Mouse (Mus musculus) embryo, embryonic 9.5 days (tissue): Measurements from ENCODE around the gene Nectin3.
"Not testable (repeated sequence)": the region's sequence is repeated elsewhere in the genome, so short reads cannot be mapped to it uniquely, and the experiment has no call there.

Source experiments
- DNase-seq: peaks from one replicate; pipeline ENCODE4 v3.0.0-alpha.2; 2017; ENCODE audit errors: extremely low spot score

Gene Nectin3

DNA sequence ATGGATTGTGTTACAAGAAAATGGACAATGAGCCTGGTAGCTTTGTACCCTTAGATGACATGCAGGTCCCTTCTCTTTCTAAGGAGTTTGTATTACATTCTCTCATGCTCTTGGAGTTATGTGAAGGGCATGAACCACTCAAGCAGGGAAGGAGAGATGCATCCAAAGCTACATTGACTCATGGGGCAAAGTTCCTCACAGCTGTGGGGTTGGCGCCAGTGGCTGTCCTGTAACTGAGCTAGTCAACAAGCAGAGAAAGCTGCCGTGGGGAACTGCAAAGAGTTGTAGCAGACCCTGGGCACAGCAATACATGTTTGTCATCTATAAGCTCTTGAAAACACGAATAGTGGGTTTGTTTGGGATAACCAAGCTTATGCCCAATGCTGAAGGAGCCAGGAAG lies 82.1 kb downstream of the Nectin3 start:
- DNase-seq = no peak

- DNase-seq = no peak
These were observed 87.6 kb downstream of the Nectin3 start for GRCm38 (mm10) chr16:46410739-46411057.

DNA sequence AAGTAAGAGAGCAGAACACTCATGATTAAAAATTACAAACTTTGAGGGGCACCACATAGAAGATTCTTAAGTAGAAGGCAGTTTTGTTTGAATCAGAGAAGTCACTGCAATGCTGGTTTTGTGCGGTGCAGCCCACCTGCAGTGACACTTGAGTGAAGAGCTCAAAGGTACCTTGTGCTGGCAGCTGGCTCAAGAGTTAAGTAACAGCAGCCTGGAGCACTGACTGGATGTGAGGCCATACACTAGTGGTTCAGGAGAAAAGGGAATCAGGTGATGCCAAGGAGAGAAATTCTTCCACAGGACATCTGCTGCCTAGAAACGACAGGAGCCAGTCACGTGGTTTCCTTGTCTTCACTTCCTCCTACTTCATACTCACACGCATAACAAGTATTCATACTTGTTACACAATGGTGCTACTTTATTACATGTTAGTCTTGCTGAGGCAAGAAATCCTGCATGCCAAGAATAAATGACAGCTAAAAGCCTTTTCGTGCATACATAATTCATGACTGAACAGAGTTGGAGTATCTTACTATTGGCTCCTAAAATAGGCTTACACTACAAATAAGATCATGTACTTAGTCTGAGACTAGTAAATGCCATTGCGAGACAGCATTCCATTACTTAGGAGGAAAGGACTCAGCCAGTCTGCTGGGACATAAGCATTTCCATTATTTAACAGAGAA lies 88.1 kb downstream of the Nectin3 start:
- DNase-seq = no peak

GRCm38 (mm10) chr16:46407997-46408396 lies 90.3 kb downstream of the Nectin3 start:
- DNase-seq = no peak

DNA sequence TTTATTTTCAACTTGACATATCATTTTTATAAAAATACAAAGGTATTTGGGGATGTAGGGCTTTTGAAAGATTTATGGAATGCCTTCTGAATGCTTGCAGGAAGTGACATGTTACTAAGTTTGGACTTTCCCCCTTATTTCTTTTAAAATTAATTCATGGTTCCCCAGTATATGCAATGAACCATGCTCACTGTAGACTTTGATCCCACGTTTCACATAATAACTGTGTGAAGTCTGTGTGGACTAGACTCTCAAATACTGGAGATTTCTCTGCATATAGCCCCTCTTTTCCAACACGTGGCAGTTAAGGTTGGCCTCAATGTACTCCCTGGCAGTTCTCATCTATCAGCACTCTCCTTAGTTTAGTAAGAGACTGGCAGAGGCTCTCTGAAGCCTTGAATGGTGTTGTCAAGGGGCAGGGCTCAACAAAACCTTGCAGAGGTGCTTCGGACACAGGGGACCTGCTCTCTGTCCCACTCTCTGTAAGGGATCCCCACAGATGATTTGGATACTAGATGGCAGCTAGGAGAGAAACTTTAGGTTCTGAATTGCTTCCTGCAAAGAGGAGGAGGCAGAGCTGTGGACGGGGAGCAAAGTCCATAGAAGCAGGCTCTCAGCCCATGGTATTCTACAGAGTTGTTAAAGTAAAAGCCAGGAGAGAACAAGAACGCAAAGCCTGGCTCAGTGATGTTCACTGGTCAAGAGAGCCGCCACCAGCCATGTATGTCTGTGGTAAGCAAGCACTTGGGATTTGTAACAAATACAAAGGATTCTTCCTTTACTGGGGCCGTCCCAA lies 91.3 kb downstream of the Nectin3 start:
- DNase-seq = no peak

DNA sequence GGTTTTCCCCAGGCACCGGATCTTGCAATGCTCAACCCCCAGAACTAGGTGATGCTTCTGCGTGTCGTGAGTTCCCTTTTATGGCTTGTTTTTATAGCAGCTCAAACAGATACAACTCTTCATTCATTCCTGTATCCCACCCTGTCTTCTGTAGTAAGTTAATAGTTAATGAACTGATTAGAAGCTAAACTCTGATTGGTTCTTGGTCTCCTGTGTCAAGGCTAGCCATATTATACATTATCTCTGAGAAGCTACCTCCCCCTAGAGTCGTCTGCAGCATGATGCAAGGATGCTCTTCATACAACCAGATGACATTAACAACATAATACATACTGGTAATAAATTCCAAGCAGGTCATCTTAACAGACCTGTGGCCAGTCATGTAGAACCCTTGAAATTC lies 100.4 kb downstream of the Nectin3 start:
- DNase-seq = no peak

DNA sequence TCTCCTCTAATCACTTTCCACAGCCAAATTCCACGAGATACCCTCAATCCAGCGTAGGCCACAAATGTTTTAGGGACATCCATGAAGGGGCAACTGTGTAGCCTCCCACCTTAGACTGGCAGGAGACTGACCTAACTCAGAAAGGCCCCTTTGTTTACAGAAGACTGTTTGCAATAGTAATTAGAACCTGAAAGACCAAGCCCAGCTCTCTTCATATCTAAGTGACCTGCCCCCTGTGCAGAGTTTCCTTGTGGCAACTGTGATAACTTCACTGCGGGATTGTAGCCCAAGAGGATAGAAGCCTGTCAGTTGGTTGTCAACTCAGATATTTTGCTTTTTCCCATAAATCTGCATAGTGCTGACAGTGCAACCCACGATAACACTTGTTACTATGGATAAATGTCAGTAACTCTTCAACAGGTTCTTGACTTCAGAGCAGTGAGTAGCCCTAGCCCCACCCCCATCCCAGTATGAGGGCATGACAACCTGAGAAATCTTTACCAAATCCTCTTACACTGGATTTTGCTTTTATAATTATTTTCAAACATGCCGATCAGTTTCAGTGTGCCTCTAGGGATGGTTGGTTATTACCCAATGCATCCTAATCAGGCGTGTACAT lies 108.8 kb downstream of the Nectin3 start:
- DNase-seq = peak; percentile 7

DNA sequence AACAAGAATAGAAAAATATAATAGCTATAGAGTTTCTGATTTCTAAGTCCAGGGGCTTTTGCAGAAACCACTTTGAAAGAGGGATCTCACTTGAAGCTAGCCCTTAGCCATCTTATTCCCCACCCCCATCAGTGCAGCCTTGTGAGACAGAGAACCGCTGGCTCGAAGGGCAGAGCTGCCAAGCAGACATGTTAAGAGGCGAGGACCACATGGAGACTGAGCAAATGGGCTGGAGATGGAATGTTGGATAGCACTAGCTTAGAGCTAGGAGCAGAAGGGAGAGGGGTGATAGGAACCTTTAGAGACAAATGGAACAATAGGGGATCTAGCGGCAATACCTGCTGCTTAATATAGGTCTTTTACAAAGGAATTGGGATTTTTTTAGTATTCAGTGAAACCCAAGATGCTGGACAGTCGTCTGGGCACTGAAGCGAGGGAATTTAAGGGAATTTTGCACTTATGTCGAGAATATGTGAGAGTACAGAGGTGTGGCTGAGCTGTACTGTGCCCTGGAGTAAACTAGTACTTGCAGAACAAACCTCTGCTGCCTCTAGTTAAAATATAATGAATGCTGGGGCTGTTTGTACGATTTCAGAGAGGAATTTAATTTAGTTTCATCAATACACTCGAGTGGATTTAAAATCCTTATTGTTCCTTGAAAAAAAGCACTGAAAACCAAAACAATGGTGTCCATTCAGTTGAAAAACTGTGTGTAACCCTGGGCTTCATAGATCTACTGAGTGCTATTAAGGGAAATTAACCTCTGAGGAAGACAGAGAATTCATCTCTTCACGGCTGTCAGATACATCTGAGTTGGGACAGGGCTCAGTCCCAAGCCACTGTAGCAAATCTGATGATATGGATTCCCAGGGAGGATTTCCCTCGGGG lies 109.6 kb downstream of the Nectin3 start:
- DNase-seq = peak; percentile 9

GRCm38 (mm10) chr16:46384279-46384678 lies 114.0 kb downstream of the Nectin3 start:
- DNase-seq = no peak

GRCm38 (mm10) chr16:46383344-46383743 lies 115.0 kb downstream of the Nectin3 start:
- DNase-seq = no peak

DNA sequence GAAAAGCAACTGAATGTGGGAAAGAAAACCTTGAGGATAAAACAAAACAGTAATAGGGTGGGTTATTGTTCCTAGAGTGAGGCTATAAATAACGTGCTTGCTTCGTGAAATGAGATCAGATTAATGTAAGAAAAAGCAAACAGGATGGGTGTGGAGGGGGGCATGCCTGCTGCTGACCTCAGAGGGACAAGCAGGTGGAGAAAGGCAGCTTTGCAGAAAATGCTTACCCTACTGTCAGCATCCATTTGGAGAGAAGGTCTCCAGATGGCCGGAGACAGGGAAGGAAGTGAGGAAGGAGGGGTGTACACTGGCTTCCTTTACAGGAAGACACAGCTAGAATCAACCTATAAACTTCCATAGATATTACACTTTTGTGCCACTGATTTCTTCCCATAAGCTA lies 121.8 kb downstream of the Nectin3 start:
- no peak for DNase-seq

DNA sequence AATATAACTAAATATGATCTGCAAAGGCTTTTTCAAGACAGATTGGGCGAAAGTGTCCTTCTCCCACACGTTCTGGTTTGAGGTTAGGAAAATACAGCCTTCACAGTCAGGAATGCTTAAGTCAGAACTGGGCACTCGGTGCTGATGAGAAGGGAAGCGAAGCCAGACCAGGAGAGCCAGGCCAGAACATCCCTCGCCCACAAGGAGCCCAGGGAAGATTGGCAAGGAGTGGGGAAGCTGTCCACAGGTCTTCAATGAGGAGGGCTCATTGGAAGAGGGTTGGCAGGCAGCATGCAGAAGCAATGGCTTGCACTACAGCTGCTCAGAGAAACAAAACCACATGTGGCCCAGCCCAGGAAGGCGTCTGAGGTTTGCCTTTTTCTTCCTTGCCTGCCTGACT lies 136.3 kb downstream of the Nectin3 start:
- DNase-seq = no peak

DNA sequence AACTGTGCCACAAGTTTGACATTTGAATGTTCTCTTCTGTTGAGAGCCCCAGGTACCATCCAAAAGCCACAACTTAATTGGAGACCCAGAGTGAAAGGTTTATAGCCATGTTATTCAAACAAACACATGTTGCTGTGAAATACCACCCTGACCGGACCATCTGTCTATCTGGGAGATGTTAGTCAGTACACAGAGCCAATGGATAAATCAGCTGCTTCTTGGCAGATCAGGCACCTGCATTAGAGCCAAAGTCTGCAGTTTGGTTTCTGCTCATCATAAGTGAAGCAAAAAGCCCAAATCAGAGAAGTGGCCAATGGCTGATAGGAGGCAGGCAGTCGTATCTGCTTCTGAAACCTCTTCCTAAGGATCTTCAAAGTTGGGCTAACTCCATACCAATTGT lies 140.7 kb downstream of the Nectin3 start:
- DNase-seq = not testable (repeated sequence)

DNA sequence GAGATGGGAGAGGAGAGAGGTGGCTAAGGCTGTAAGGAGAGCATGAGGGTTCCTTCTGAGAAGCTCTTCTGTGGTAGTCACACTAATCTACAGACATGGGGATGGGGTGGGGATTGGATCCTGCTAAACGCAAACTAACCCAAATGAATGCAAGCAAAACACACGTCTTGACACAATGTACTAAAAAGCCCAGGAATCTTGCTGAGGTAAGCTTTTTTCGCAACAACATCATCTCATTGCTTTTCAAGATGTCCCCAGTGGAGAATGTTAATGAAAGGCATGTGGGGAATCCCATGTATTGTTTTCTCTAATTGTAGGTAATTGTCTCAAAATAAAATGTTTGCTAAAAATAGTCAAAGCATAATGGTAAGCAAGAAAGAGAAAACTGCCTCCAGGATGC lies 141.7 kb downstream of the Nectin3 start:
- no peak for DNase-seq
